Mouse (Mus musculus) C2C12 (cell line): ENCODE measurements around the gene Hsd17b6.

Experiments used
- CEBPB ChIP-seq: IDR thresholded peaks from one replicate; pipeline ENCODE4 v1.6.1; 2011; ENCODE audit warnings: low read depth, mild to moderate bottlenecking, control low read depth, moderate library complexity
- CTCF ChIP-seq: IDR thresholded peaks from one replicate; pipeline ENCODE4 v1.5.1; 2011; ENCODE audit not compliant: control insufficient read depth, insufficient read depth, insufficient read length
- FOSL1 ChIP-seq: IDR thresholded peaks from one replicate; pipeline ENCODE4 v1.8.0; 2011; ENCODE audit warnings: mild to moderate bottlenecking, low read length; ENCODE audit not compliant: poor library complexity, insufficient read depth, severe bottlenecking
- MAX ChIP-seq: IDR thresholded peaks from one replicate; pipeline ENCODE4 v1.6.1; 2011; ENCODE audit warnings: mild to moderate bottlenecking, control low read depth
- MYOD1 ChIP-seq: IDR thresholded peaks from one replicate; pipeline ENCODE4 v1.6.1; 2011; ENCODE audit warnings: low read depth; ENCODE audit not compliant: control insufficient read depth, insufficient read length
- MYOG ChIP-seq: IDR thresholded peaks from one replicate; pipeline ENCODE4 v1.6.1; 2011; ENCODE audit not compliant: control insufficient read depth, insufficient read length; ENCODE audit errors: extremely low read depth
- USF1 ChIP-seq: IDR thresholded peaks from one replicate; pipeline ENCODE4 v1.6.1; 2011; ENCODE audit warnings: low read depth, mild to moderate bottlenecking, control low read depth, moderate library complexity

DNA sequence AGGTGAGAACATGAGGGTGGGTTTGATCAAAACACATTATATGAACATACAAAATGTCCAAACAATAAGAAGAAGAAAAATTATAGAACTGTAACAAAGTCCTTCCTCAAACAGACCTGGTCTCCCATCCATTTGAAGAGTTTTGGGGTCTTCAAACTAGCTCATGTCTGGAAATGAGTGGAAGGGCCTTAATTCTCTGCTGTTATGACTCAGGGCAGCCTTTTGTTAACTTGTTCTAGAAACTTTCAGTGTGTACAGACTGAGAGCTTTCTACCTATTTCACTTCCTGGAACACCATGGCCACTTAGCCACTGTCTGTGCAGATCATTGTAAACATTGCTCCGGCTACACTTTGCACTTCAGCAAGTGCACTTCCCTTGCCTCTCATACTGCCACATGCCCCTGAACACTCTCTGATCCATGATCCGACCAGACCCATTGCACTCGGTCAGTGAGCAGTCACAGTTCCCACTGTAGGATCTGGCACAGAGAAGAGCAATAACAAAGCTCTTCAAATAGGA is 4.1 kb downstream of the Hsd17b6 start:
- TF ChIP-seq CTCF = no peak
- no peak for TF ChIP-seq MYOG
- no peak for TF ChIP-seq MYOD1
- TF ChIP-seq USF1 = no peak
- no peak for TF ChIP-seq MAX
- TF ChIP-seq FOSL1 = no peak
- TF ChIP-seq CEBPB = no peak
